Mouse (Mus musculus): ENCODE data around the gene Bco2. TPM values are rescaled to one million over a fixed set of nuclear protein-coding genes. Genes with fewer than 3 reads are reported as not detected.

Bco2 gene
- 1 to 10 TPM in 1 of 3 experiments, under 1 TPM in 1, not detected in 1; 0.54 to 1.2 TPM for polyA plus RNA-seq (2017; shearing (Covaris generic))

GRCm38 (mm10) chr9:50555094-50555446, at the start of gene Bco2:
Bco2 (minus strand) TSS chr9:50555181.
- no peak for ATAC-seq

DNA sequence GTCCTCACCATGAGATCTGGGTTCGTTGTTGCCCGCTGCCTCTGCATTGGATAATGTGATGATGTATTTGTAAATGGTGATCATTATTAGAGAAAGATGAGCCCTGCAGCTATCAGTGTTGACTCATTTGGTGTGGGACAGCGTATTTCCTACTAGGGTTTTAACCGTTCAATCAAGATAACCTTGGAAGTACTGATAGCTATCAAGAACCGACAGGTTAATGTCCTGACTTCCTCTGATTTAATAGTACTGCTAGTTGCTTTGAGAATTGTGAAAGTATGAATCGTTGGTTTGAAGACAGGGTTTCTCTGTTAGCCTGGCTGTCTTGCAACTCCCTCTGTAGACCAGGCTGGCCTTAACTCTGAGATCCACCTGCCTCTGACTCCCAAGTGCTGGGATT, 49.4 kb upstream of the Bco2 start:
- ATAC-seq: no peak

DNA sequence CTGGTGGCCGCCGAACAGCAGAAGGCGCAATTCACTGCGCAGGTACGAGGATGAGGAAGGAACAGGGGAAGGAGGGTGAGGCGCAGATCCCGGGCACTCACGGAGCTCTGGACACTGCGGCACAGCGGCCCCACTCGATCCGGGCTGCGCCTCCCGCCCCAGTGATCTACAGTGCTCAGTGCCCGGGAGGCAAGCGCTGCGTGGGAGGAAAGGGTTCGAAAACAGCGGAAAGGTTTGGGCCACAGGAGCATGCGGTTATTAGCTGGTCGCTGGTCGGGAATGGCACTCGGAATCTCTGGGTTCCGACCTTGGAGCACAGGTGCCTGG, 49.0 kb upstream of the Bco2 start:
- peak; percentile 64 for ATAC-seq

GRCm38 (mm10) chr9:50603189-50603997, 48.4 kb upstream of the Bco2 start, which contains the start of the genes Sdhd and Timm8b:
Sdhd (minus strand) TSS chr9:50603812.
Timm8b (plus strand) TSS chr9:50603910.
- ATAC-seq: peak; percentile 96

DNA sequence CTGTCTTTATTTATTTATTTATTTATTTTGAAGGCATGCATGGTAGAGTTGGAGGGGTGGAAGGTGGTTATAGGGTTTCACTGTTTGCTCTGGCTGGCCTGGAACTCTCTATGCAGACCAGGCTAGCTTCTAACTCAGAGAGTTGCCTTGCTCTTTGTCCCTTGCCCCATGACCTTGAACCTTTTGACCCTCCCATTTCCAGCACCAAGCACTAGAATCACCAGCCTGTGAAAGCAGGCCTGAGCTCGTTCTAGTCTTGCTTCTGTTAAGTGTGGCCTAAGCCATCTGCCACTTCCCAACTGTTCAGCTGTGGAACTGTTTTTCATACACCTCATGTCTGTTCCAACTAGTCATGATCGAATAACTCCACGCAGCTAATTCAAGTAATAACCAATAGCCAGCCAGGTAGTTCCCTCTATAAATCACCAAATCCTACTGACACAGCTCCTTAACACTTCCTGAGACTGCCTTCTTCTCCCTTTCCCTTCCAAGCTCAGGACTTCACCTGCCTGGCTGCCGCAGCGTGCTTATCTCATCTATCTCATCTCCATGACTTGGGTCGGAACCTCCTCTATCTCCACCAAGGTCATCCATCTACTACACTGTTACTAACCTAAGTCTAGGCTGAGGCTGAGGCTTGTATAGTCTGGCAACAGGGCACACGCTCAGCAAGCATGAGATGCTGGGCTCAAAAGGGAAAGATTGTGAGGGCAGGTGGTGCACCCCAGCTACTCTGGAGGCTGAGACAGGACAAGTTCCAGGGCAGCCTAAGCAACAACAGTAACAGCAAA, 47.3 kb upstream of the Bco2 start:
- no peak for ATAC-seq

- no peak for ATAC-seq
Measured at GRCm38 (mm10) chr9:50601536-50601935, 46.6 kb upstream of the Bco2 start.

GRCm38 (mm10) chr9:50596973-50597372, 42.0 kb upstream of the Bco2 start:
- no peak for ATAC-seq

DNA sequence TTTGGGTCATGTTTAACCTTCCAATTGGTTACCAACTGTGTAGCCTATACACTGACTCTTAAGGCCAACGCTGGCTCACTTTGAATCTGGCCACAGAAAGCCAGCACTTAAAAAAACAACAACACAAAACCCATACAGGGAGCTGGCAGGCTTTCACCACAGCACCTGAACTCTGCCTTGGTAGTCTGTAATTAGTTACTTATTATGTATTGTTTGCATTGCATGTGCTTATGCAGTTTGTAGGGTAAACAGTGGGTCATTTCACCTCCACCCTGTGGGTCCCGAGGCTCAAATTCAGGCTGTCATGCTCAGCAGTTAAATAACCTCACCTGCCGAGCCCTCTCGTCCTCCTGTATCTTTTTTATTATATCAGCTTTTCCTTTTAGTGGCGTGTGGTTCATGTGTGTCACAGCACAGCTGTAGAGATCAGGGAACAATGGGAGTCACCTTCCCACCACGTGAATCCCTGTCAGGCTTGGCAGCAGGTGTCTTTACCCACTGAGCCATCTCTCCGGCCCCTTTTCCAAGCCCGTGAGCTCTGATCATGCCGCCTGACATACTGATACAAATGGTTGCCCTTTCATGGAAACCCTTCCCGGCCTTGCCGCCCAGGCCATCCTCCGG, 39.9 kb upstream of the Bco2 start:
- ATAC-seq: no peak

DNA sequence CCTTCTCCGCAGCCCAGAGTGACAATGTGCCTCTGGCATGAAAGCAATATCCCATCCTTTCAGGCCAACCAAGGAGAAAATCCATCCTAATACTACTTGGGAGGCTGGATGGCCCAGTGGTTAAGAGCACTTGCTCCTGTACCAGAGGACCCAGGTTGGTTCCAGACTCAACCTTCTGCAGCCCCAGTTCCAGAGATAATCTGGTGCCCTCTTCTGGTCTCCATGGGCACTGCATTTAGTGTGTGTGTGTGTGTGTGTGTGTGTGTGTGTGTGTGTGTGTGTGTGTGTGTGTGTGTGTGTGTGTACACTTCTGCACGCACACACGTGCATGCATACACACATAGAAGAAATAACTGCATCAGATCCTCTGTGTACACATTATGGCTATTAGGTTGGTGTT, 38.6 kb upstream of the Bco2 start:
- ATAC-seq: peak; percentile 46

DNA sequence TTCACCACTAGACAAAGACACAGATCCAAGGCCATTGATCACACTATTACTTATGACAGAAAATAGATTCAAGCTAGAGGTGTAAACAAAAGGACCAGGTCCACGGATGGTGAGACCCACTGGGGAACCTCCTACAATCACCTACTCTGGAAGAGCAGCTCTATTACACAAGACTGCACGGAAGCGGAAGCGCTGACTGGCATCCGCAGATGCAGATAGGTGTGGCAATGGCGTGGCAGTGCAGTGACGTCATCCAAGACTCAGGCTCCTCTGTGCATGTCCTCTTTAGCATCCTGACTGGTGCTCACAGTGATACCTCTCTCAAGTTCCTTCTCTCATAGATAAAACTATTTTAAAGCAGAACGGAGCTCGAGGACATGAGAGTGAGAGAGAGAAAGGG, 38.0 kb upstream of the Bco2 start:
- no peak for ATAC-seq

GRCm38 (mm10) chr9:50590856-50591518, 36.0 kb upstream of the Bco2 start:
- ATAC-seq: peak; percentile 75

DNA sequence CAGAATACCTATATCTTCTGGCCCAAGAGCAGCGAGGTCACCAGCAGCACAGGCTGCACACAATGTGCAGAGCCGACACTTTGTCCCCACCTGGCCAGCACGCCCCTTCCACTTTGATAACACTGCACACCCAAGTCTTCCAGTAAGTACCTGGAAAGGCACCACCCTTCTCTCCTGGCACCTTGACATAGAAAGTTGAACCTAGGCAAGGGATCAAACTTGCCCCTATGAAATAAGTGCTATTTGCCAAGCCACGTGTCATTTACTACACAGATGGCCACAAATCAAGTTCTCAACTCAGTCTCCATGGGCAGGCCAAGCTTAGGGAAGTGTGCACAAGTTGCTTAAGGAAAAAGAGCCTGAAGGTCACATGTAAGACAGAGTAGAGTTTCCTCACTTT, 32.0 kb upstream of the Bco2 start:
- no peak for ATAC-seq

DNA sequence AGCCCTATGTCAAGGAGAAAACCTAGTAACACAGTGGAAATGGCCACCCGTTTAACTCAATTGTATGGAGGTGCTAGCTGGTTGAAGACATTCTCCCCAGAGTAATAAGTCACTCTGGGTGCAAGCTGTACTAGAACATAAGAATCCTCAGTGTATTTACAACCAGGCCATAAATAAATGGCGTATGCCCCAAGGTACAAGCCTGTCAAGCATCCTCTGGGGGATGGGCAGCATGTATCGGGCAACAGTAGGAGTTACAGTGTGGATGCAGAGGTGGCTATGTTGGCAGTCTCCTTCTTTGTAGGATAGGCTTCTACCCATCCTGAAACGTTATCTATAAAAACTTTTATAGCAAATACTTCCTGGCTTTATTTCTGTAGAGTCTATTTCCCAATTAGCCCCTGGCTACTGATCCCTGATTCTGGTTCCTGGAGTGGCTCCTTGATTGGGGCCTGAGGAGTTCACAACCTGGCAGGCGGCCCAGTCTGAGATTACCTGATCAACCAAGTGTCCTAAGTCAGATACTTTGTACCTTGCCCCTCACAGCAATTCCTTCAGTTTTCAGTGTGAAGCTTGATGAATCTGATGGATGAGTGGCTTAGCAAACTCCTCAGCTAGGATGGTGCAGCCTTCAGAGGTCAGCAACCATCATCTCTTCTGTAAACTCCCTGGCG, 30.3 kb upstream of the Bco2 start:
- no peak for ATAC-seq

DNA sequence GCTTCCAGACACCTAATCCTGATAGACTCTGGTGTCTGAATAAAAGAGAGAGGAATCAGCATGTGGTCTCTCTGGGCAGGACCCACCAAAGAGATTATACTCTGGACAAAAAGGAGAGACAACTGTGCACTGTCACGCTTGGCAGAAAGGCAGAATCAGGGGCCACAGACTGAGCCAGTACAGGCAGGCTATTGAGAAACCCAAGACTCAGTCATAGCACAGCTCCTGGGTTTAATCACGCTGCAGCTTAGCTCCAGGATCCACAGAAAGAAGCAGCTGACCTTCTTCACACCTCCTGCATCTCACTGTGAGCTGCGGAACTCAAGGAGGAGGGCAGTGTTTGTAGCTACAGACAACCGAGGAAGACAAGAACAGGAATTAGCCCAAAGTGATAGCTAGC, 25.4 kb upstream of the Bco2 start:
- ATAC-seq: no peak

- ATAC-seq: no peak
Measured at GRCm38 (mm10) chr9:50569599-50570525, 14.9 kb upstream of the Bco2 start.

- no peak for ATAC-seq
Measured at GRCm38 (mm10) chr9:50567881-50568280, 12.9 kb upstream of the Bco2 start.

GRCm38 (mm10) chr9:50567372-50567771, 12.4 kb upstream of the Bco2 start:
- no peak for ATAC-seq

DNA sequence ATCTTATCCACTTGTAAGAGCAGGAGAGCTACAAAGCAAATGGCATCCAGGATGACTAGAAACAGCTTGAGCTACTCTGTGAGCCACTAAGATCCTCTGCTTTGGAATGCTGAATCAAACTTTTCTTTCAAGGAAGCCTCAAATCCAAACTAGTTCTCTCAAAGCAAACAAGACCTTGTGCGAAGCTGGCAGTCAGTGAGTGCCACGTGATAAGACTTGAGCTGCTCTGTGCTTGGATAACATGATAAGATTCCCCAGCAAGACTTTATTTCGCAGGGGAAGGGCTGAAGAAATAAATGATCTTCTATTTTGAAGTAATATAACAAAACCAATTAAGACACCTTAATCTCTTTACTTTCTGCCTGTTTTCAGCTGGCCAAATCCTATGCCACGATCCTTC, 11.0 kb upstream of the Bco2 start:
- ATAC-seq: no peak

DNA sequence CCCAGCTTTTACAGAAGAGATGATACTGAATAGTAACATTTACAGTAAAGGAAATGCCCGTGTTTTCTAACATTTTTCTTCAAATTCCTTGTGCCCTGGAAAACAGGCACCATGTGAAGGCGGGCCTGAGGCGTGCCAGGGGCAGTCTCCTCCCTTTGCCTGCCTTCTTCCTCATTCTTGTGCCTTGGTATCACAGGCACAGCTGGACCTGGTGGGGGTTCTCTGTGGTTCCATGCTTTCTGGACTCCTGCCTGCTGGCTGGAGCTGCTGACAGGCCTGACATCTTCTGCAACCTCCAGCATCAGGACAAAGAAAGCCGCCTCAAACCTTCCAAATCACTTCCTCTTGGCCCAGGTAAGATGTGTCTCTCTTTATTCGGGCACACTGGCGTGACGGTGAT, 10.2 kb upstream of the Bco2 start:
- ATAC-seq: no peak

- no peak for ATAC-seq
Measured at GRCm38 (mm10) chr9:50561918-50562360, 7.0 kb upstream of the Bco2 start.

Data from inflammation-experienced regulatory T-cells, adult 6 months (primary cell).